Mouse (Mus musculus): Measurements from ENCODE around the gene Atp5s. TPM values are rescaled to one million over a fixed set of nuclear protein-coding genes. Genes with fewer than 3 reads are reported as not detected.

The Atp5s gene
- total and polyA plus RNA-seq, 3 experiments, result 8.4 to 15.8 (median 11.4) TPM

GRCm38 (mm10) chr12:69756015-69756414, 31.3 kb downstream of the Atp5s start:
- Histone ChIP-seq H3K4me1 (ENCODE audit: control insufficient read depth in 1 of 2, insufficient read depth in 2 of 2) (peaks cover 0 to 2% of the 10 kb centered on the region in 2 experiments; a peak in 1 of 4 replicates), H3K4me3 (replicated peaks in 1 of 3; ENCODE audit: low read depth in 2 of 3, low read length in 2 of 3, poor library complexity in 1 of 3) (no peak overlapping the region), H3K79me2 (replicated peaks; ENCODE audit: control insufficient read depth, extremely low read depth, insufficient read depth, poor library complexity, severe bottlenecking) (no peaks in the 10 kb centered on the region), H3K4me2 (ENCODE audit: insufficient read depth, low read depth, poor library complexity, severe bottlenecking) (no peak overlapping the region), H3K27me3 (replicated peaks) (no peaks in the 10 kb centered on the region), H3K9ac (ENCODE audit: insufficient read depth, low read depth) (no peak overlapping the region), H3K27ac (ENCODE audit: insufficient read depth, low read depth) (no peak overlapping the region), H3K9me3 (replicated peaks; ENCODE audit: low read length) (no peaks in the 10 kb centered on the region), H3K36me3 (replicated peaks in 1 of 2; ENCODE audit: control insufficient read depth in 1 of 2, insufficient read depth in 1 of 2, low read length in 1 of 2) (no peaks in the 10 kb centered on the region)
- in situ Hi-C loops (cut with MboI; ENCODE audit: low pct_ligation_motif_present, low pct_unique_long_range_greater_than_20kb, low sequenced_read_pairs), result no loop called here
- TF ChIP-seq RCOR1 (conservative IDR thresholded peaks at IDR 0.05; ENCODE audit: low read depth, low read length) (no peak), CHD2 (IDR thresholded peaks at IDR 0.05; ENCODE audit: low read length) (no peak), NELFE (IDR thresholded peaks at IDR 0.05; ENCODE audit: low read depth, low read length) (no peak), MEF2A (IDR thresholded peaks at IDR 0.05; ENCODE audit: borderline replicate concordance, low read depth, low read length) (no peak), ETS1 (conservative IDR thresholded peaks at IDR 0.05; ENCODE audit: low read depth, low read length) (no peak), MAFK (IDR thresholded peaks at IDR 0.05; ENCODE audit: insufficient replicate concordance, low read length) (no peak), IRF4 (IDR thresholded peaks at IDR 0.05; ENCODE audit: low read depth, low read length) (no peak), SIN3A (IDR thresholded peaks at IDR 0.05; ENCODE audit: low read length) (no peak), BHLHE40 (IDR thresholded peaks at IDR 0.05; ENCODE audit: low read depth, low read length) (no peak), MYC (IDR thresholded peaks at IDR 0.05; ENCODE audit: low read depth, low read length) (no peak), USF2 (conservative IDR thresholded peaks at IDR 0.05; ENCODE audit: low read depth, low read length) (no peak), MAZ (IDR thresholded peaks at IDR 0.05; ENCODE audit: low read depth, low read length) (no peak)
- DNase-seq (ENCODE audit: extremely low read depth), result no peak
- dilution Hi-C loops (cut with MboI; ENCODE audit: extremely low pct_ligation_motif_present, extremely low pct_unique_long_range_greater_than_20kb, low sequenced_read_pairs), result no loop called here

GRCm38 (mm10) chr12:69757418-69758141, 32.8 kb downstream of the Atp5s start:
- H3K9ac ChIP-seq (ENCODE audit: insufficient read depth, low read depth), result no peak overlapping the region
- no peak overlapping the region for H3K4me3 ChIP-seq (replicated peaks in 1 of 3; ENCODE audit: low read depth in 2 of 3, low read length in 2 of 3, poor library complexity in 1 of 3)
- dilution Hi-C loops (cut with MboI; ENCODE audit: extremely low pct_ligation_motif_present, extremely low pct_unique_long_range_greater_than_20kb, low sequenced_read_pairs), result no loop called here

More at GRCm38 (mm10) chr12:69757418-69758141, 32.8 kb downstream of the Atp5s start:
- no peaks in the 10 kb centered on the region for H3K79me2 ChIP-seq (replicated peaks; ENCODE audit: control insufficient read depth, extremely low read depth, insufficient read depth, poor library complexity, severe bottlenecking)
- H3K27ac ChIP-seq (ENCODE audit: insufficient read depth, low read depth), result no peak overlapping the region
- TF ChIP-seq SMC3 (IDR thresholded peaks at IDR 0.05; ENCODE audit: low read depth, low read length), result peak; percentile 63
- no peak for TF ChIP-seq E2F4 (IDR thresholded peaks at IDR 0.05; ENCODE audit: insufficient replicate concordance, low read depth, low read length)
- no peak for TF ChIP-seq KAT2A (IDR thresholded peaks at IDR 0.05; ENCODE audit: insufficient replicate concordance, low read length)
- no peak for TF ChIP-seq NELFE (IDR thresholded peaks at IDR 0.05; ENCODE audit: low read depth, low read length)
- TF ChIP-seq POLR2A (IDR thresholded peaks at IDR 0.05; ENCODE audit: low read depth, low read length), result no peak
- TF ChIP-seq UBTF (IDR thresholded peaks at IDR 0.05; ENCODE audit: low read depth, low read length), result no peak
- TF ChIP-seq RAD21 (IDR thresholded peaks at IDR 0.05; ENCODE audit: low read depth, low read length), result peak; percentile 73
- TF ChIP-seq NRF1 (IDR thresholded peaks at IDR 0.05; ENCODE audit: low read depth, low read length), result no peak
- TF ChIP-seq EP300 (IDR thresholded peaks at IDR 0.05; ENCODE audit: low read length), result no peak
- TF ChIP-seq ZKSCAN1 (IDR thresholded peaks at IDR 0.05; ENCODE audit: borderline replicate concordance, low read depth, low read length), result no peak
- peak in 1 of 2 experiments; percentile 69; a peak in 2 of 4 replicates for TF ChIP-seq CTCF (conservative IDR thresholded peaks at IDR 0.05 in 1 of 2, IDR thresholded peaks at IDR 0.05 in 1 of 2; ENCODE audit: low read depth in 2 of 2, low read length in 2 of 2)
- no peak for TF ChIP-seq CHD1 (IDR thresholded peaks at IDR 0.05; ENCODE audit: low read depth, low read length)
- H3K27me3 ChIP-seq (replicated peaks), result no peaks in the 10 kb centered on the region
- H3K4me1 ChIP-seq (ENCODE audit: control insufficient read depth in 1 of 2, insufficient read depth in 2 of 2), result peaks cover 0 to 2% of the 10 kb centered on the region in 2 experiments; a peak in 1 of 4 replicates
- peaks cover 3% of the 10 kb centered on the region for H3K9me3 ChIP-seq (replicated peaks; ENCODE audit: low read length)
- H3K36me3 ChIP-seq (replicated peaks in 1 of 2; ENCODE audit: control insufficient read depth in 1 of 2, insufficient read depth in 1 of 2, low read length in 1 of 2), result no peaks in the 10 kb centered on the region
- DNase-seq (ENCODE audit: extremely low read depth), result peak; percentile 2
- in situ Hi-C loops (cut with MboI; ENCODE audit: low pct_ligation_motif_present, low pct_unique_long_range_greater_than_20kb, low sequenced_read_pairs), result no loop called here
- H3K4me2 ChIP-seq (ENCODE audit: insufficient read depth, low read depth, poor library complexity, severe bottlenecking), result no peak overlapping the region
